Comparison of ENCODE assay signal across 8 mouse cellular contexts in genomic region chr10:78009945-78010293, GRCm38 (mm10). TPM values are rescaled to one million over a fixed set of nuclear protein-coding genes. Genes with fewer than 3 reads are reported as not detected.
DNase-seq lines count a peak whose midpoint lies in the region; ATAC-seq and TF ChIP-seq lines count a peak whose summit lies in the region.

Gene Pfkl, minus strand, starts transcription at chr10:78010083.

- no peak for ATAC-seq in lung, embryonic 15.5 days (ENCODE audit: borderline replicate concordance, extremely low read depth, low FRiP score, low TSS enrichment)
- ATAC-seq in limb, embryonic 11.5 days (ENCODE audit: insufficient number of reproducible peaks, low FRiP score, low TSS enrichment, low read depth): no peak
- ATAC-seq in stomach, embryonic 14.5 days (ENCODE audit: insufficient number of reproducible peaks, insufficient read depth, low FRiP score, low read depth): no peak

- peaks cover 32% of the 10 kb centered on the region for H3K4me1 ChIP-seq in lung, embryonic 15.5 days
- peaks cover 26% of the 10 kb centered on the region for H3K4me1 ChIP-seq in limb, embryonic 11.5 days (ENCODE audit: control insufficient read depth, insufficient read depth, low read length)
- peaks cover 21% of the 10 kb centered on the region for H3K4me1 ChIP-seq in stomach, embryonic 14.5 days (ENCODE audit: control insufficient read depth, insufficient read depth, low read length)

- intact Hi-C loops in heart, postnatal 10 days (cut with DNase I): loop anchor here (2.0 to 10.0 kb wide), 2 partner anchors 25 to 565 kb away; partner anchors contain the start of gene Ilvbl

- H3K9ac ChIP-seq in lung, embryonic 15.5 days: peak within 1 kb of the TSS; percentile 64
- H3K9ac ChIP-seq in limb, embryonic 11.5 days (ENCODE audit: low read length): peak within 1 kb of the TSS; percentile 82
- H3K9ac ChIP-seq in stomach, embryonic 14.5 days (replicated peaks; ENCODE audit: low read depth, low read length): peak within 1 kb of the TSS; percentile 72

- H3K4me3 ChIP-seq in lung, embryonic 15.5 days: peak within 1 kb of the TSS; percentile 62
- H3K4me3 ChIP-seq in limb, embryonic 11.5 days (ENCODE audit: low read depth, low read length): peak within 1 kb of the TSS; percentile 75
- peak within 1 kb of the TSS; percentile 74 for H3K4me3 ChIP-seq in stomach, embryonic 14.5 days (ENCODE audit: low read depth, low read length)

- no peak for TF ChIP-seq CTCF in brain, embryonic 14.5 days (IDR thresholded peaks at IDR 0.05; ENCODE audit: borderline replicate concordance, extremely low read depth, insufficient read depth, insufficient read length)

- no peaks in the 10 kb centered on the region for H3K36me3 ChIP-seq in lung, embryonic 15.5 days
- peaks cover 4% of the 10 kb centered on the region; the same call in 1 of the 2 replicates for H3K36me3 ChIP-seq in limb, embryonic 11.5 days (ENCODE audit: control insufficient read depth, insufficient read depth, low read length)
- peaks cover 8% of the 10 kb centered on the region; the same call in 1 of the 2 replicates for H3K36me3 ChIP-seq in stomach, embryonic 14.5 days (ENCODE audit: control insufficient read depth, insufficient read depth, low read length)

- WGBS in lung, embryonic 15.5 days: under 1% methylated on average over 9 of the region's 9 CpGs
- under 1% methylated on average over 9 of the region's 9 CpGs for WGBS in limb, embryonic 11.5 days
- 0% methylated on average over 9 of the region's 9 CpGs for WGBS in stomach, embryonic 14.5 days

- H3K9me3 ChIP-seq in lung, embryonic 15.5 days: no peaks in the 10 kb centered on the region
- H3K9me3 ChIP-seq in limb, embryonic 11.5 days (ENCODE audit: control insufficient read depth, low read length): no peaks in the 10 kb centered on the region
- H3K9me3 ChIP-seq in stomach, embryonic 14.5 days (ENCODE audit: control insufficient read depth, low read depth, low read length): no peaks in the 10 kb centered on the region; the same call in 1 of the 2 replicates

- no peak for DNase-seq in lung, postnatal 14 days
- no peak for DNase-seq in brain, embryonic 14.5 days (ENCODE audit: low read depth)
- DNase-seq in heart, postnatal 10 days: no peak
- no peak for DNase-seq in limb, embryonic 11.5 days (ENCODE audit: low spot score)
- DNase-seq in cerebellum, postnatal 25 days: no peak
- DNase-seq in embryo, embryonic 11 days: no peak

- peak within 1 kb of the TSS; percentile 86 for H3K4me2 ChIP-seq in lung, embryonic 15.5 days
- peak within 1 kb of the TSS; percentile 87 for H3K4me2 ChIP-seq in limb, embryonic 11.5 days (ENCODE audit: low read depth, severe bottlenecking)
- H3K4me2 ChIP-seq in stomach, embryonic 14.5 days (replicated peaks; ENCODE audit: low read depth, low read length): peak within 1 kb of the TSS; percentile 92

- peak within 1 kb of the TSS; percentile 98 for H3K27ac ChIP-seq in lung, embryonic 15.5 days
- peak within 1 kb of the TSS; percentile 95 for H3K27ac ChIP-seq in limb, embryonic 11.5 days (replicated peaks; ENCODE audit: low read depth, low read length)
- peak within 1 kb of the TSS; percentile 98 for H3K27ac ChIP-seq in stomach, embryonic 14.5 days (ENCODE audit: low read length)

- no peak for TF ChIP-seq POLR2A in brain, embryonic 14.5 days (IDR thresholded peaks at IDR 0.05; ENCODE audit: borderline replicate concordance, extremely low read depth, insufficient read depth, insufficient read length, poor library complexity, severe bottlenecking)

- no peaks in the 10 kb centered on the region for H3K27me3 ChIP-seq in lung, embryonic 15.5 days
- no peaks in the 10 kb centered on the region for H3K27me3 ChIP-seq in limb, embryonic 11.5 days (ENCODE audit: control insufficient read depth, insufficient read depth, low read length)
- no peaks in the 10 kb centered on the region for H3K27me3 ChIP-seq in stomach, embryonic 14.5 days (ENCODE audit: control insufficient read depth, insufficient read depth, low read length)

RNA-seq across cellular contexts. Expression of gene Pfkl, which starts in this region (rescaled TPM):
- polyA plus RNA-seq in lung, embryonic 15.5 days (2015; fragmentation: Nextera tagmentation; extraction: Ambion mirVana): 171 and 179 TPM in 2 replicates
- polyA plus RNA-seq in brain, embryonic 14.5 days (2012; rRNA removed): 146 and 161 TPM in 2 replicates
- total RNA-seq in heart, postnatal 10 days (2021): 100 to 1,000 TPM; 108 to 119 TPM
- polyA plus RNA-seq in limb, embryonic 11.5 days (2014; fragmentation: Nextera tagmentation; extraction: Ambion mirVana): 157 and 161 TPM in 2 replicates
- 161 and 196 TPM in 2 replicates for polyA plus RNA-seq in stomach, embryonic 14.5 days (2014; fragmentation: Nextera tagmentation; extraction: Ambion mirVana)
